8 mouse cellular contexts compared by ENCODE assay signal in the genomic region with DNA sequence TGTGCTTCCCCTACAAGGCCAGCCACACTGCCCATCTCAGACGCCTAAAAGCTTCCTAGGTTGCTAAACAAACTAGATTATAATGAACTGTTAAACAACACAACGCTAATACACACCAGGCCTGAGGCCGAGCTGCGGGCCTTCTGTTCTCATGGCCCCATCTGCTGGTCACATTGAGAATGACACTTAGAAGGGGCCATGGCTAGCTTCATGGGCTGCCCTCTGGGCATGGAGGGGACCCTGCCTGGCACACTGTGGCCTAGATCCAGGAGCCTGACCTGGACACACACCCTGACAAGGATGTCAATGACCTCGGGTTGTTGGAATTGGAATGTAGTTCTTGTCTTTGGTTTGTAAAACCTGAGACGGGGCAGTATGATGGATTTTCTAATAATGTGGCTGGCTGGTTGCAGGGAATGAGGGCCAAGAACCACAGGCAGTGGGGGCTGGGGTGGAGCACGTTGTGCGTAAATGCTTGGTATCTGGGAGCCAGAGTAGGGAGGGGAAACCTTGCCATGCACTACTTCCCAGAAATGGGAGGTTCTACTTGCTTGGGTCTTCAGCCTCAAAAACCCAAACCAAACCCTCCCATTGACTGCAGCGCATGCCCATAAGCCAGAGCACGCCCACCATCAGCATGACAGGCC. TPM values are rescaled to one million over a fixed set of nuclear protein-coding genes. Genes with fewer than 3 reads are reported as not detected.
DNase-seq lines count a peak whose midpoint lies in the region; ATAC-seq lines count a peak whose summit lies in the region.

No protein-coding gene starts in this region.

- ATAC-seq in forebrain, embryonic 16.5 days, result peak; percentile 72
- peak; percentile 58 for ATAC-seq in hindbrain, embryonic 16.5 days

- no peak overlapping the region for H3K4me3 ChIP-seq in forebrain, embryonic 16.5 days (replicated peaks; ENCODE audit: low read length)
- no peak overlapping the region for H3K4me3 ChIP-seq in hindbrain, embryonic 16.5 days (ENCODE audit: low read length)
- no peak overlapping the region for H3K4me3 ChIP-seq in limb, embryonic 10.5 days
- H3K4me3 ChIP-seq in midbrain, embryonic 10.5 days, result no peak overlapping the region

- H3K4me2 ChIP-seq in forebrain, embryonic 16.5 days (ENCODE audit: low read length), result no peak overlapping the region
- H3K4me2 ChIP-seq in hindbrain, embryonic 16.5 days (ENCODE audit: low read length), result no peak overlapping the region

- 37% methylated on average over 10 of the region's 10 CpGs for WGBS in forebrain, embryonic 16.5 days
- 31% methylated on average over 10 of the region's 10 CpGs for WGBS in hindbrain, embryonic 16.5 days
- 40% methylated on average over 10 of the region's 10 CpGs for WGBS in limb, embryonic 10.5 days
- 41% methylated on average over 10 of the region's 10 CpGs for WGBS in midbrain, embryonic 10.5 days

- H3K36me3 ChIP-seq in forebrain, embryonic 16.5 days (ENCODE audit: control insufficient read depth, insufficient read depth), result peaks cover 15% of the 10 kb centered on the region; the same call in 1 of the 2 replicates
- peaks cover 40% of the 10 kb centered on the region for H3K36me3 ChIP-seq in hindbrain, embryonic 16.5 days (ENCODE audit: control insufficient read depth, insufficient read depth, low read length)
- peaks cover 57% of the 10 kb centered on the region for H3K36me3 ChIP-seq in limb, embryonic 10.5 days
- peaks cover 50% of the 10 kb centered on the region for H3K36me3 ChIP-seq in midbrain, embryonic 10.5 days

- H3K27me3 ChIP-seq in forebrain, embryonic 16.5 days (replicated peaks; ENCODE audit: control insufficient read depth, insufficient read depth, low read length), result no peaks in the 10 kb centered on the region
- H3K27me3 ChIP-seq in hindbrain, embryonic 16.5 days (replicated peaks; ENCODE audit: control insufficient read depth, insufficient read depth, low read length), result no peaks in the 10 kb centered on the region
- H3K27me3 ChIP-seq in limb, embryonic 10.5 days (ENCODE audit: low read depth, poor library complexity, severe bottlenecking), result 0 out of 2 replicates have a peak, but pooled peaks cover under 1% of the 10 kb centered on the region
- H3K27me3 ChIP-seq in midbrain, embryonic 10.5 days (ENCODE audit: low read depth, poor library complexity, severe bottlenecking), result no peaks in the 10 kb centered on the region

- no peak overlapping the region for H3K9ac ChIP-seq in forebrain, embryonic 16.5 days (replicated peaks; ENCODE audit: low read depth, low read length)
- H3K9ac ChIP-seq in hindbrain, embryonic 16.5 days (ENCODE audit: low read depth, low read length), result no peak overlapping the region

- peak; percentile 77 for DNase-seq in ovary, postnatal 14 days (ENCODE audit: low spot score)
- no peak for DNase-seq in ovary, postnatal 10 days (ENCODE audit: low spot score)
- DNase-seq in cerebellum, adult 18-20 months, result peak; percentile 78 to 82
- DNase-seq in limb, embryonic 10.5 days (ENCODE audit: low spot score), result peak; percentile 82
- DNase-seq in midbrain, embryonic 10.5 days (ENCODE audit: low spot score), result peak; percentile 69
- peak; percentile 70 to 81 for DNase-seq in spleen, postnatal 10 days (ENCODE audit: low spot score in 2 of 2)

- H3K4me1 ChIP-seq in forebrain, embryonic 16.5 days (replicated peaks; ENCODE audit: control insufficient read depth, insufficient read depth, low read length), result no peaks in the 10 kb centered on the region; the same call in 1 of the 2 replicates
- H3K4me1 ChIP-seq in hindbrain, embryonic 16.5 days (ENCODE audit: control insufficient read depth, insufficient read depth, low read depth, low read length), result peaks cover 12% of the 10 kb centered on the region
- H3K4me1 ChIP-seq in limb, embryonic 10.5 days, result peaks cover 36% of the 10 kb centered on the region
- 0 out of 2 replicates have a peak, but pooled peaks cover 3% of the 10 kb centered on the region for H3K4me1 ChIP-seq in midbrain, embryonic 10.5 days

- no peaks in the 10 kb centered on the region for H3K9me3 ChIP-seq in forebrain, embryonic 16.5 days (ENCODE audit: control insufficient read depth, low read length)
- H3K9me3 ChIP-seq in hindbrain, embryonic 16.5 days (ENCODE audit: control insufficient read depth, low read length), result no peaks in the 10 kb centered on the region
- H3K9me3 ChIP-seq in limb, embryonic 10.5 days (replicated peaks), result no peaks in the 10 kb centered on the region
- H3K9me3 ChIP-seq in midbrain, embryonic 10.5 days (replicated peaks), result no peaks in the 10 kb centered on the region

- no peak overlapping the region for H3K27ac ChIP-seq in forebrain, embryonic 16.5 days (ENCODE audit: low read length)
- peak overlapping the region; percentile 1; the same call in 1 of the 2 replicates for H3K27ac ChIP-seq in hindbrain, embryonic 16.5 days (ENCODE audit: low read depth, low read length)
- H3K27ac ChIP-seq in limb, embryonic 10.5 days, result 0 out of 2 replicates have a peak overlapping the region, but pooled peaks have one; percentile 38
- no peak overlapping the region for H3K27ac ChIP-seq in midbrain, embryonic 10.5 days (replicated peaks)

RNA-seq across cellular contexts. Expression of gene Ptgir, which starts 7.6 kb away (rescaled TPM):
- 0.15 TPM in 2 replicates for polyA plus RNA-seq in forebrain, embryonic 16.5 days (2015; fragmentation: Nextera tagmentation; extraction: Ambion mirVana)
- polyA plus RNA-seq in hindbrain, embryonic 16.5 days (2015; fragmentation: Nextera tagmentation; extraction: Ambion mirVana), result 0.14 and 0.26 TPM in 2 replicates
- 0.18 and 0.43 TPM in 2 replicates for polyA plus RNA-seq in limb, embryonic 10.5 days (2016; fragmentation: Nextera tagmentation; extraction: Ambion mirVana)
- polyA plus RNA-seq in midbrain, embryonic 10.5 days (2016; fragmentation: Nextera tagmentation; extraction: Ambion mirVana), result 0.17 and 0.56 TPM in 2 replicates

RNA-seq across cellular contexts. Expression of gene Calm3, which starts 10.0 kb away (rescaled TPM):
- 308 and 333 TPM in 2 replicates for polyA plus RNA-seq in forebrain, embryonic 16.5 days (2015; fragmentation: Nextera tagmentation; extraction: Ambion mirVana)
- 419 and 442 TPM in 2 replicates for polyA plus RNA-seq in hindbrain, embryonic 16.5 days (2015; fragmentation: Nextera tagmentation; extraction: Ambion mirVana)
- 127 and 134 TPM in 2 replicates for polyA plus RNA-seq in limb, embryonic 10.5 days (2016; fragmentation: Nextera tagmentation; extraction: Ambion mirVana)
- polyA plus RNA-seq in midbrain, embryonic 10.5 days (2016; fragmentation: Nextera tagmentation; extraction: Ambion mirVana), result 174 and 180 TPM in 2 replicates

RNA-seq across cellular contexts. Expression of gene Gng8, which starts 22.3 kb away (rescaled TPM):
- polyA plus RNA-seq in forebrain, embryonic 16.5 days (2015; fragmentation: Nextera tagmentation; extraction: Ambion mirVana), result 1.9 and 4.5 TPM in 2 replicates
- polyA plus RNA-seq in hindbrain, embryonic 16.5 days (2015; fragmentation: Nextera tagmentation; extraction: Ambion mirVana), result 1.5 and 1.6 TPM in 2 replicates
- polyA plus RNA-seq in limb, embryonic 10.5 days (2016; fragmentation: Nextera tagmentation; extraction: Ambion mirVana), result 15.4 and 18.5 TPM in 2 replicates
- polyA plus RNA-seq in midbrain, embryonic 10.5 days (2016; fragmentation: Nextera tagmentation; extraction: Ambion mirVana), result 5.4 and 8.5 TPM in 2 replicates

RNA-seq across cellular contexts. Expression of gene Pnmal2, which starts 30.6 kb away (rescaled TPM):
- 85.3 and 118 TPM in 2 replicates for polyA plus RNA-seq in forebrain, embryonic 16.5 days (2015; fragmentation: Nextera tagmentation; extraction: Ambion mirVana)
- polyA plus RNA-seq in hindbrain, embryonic 16.5 days (2015; fragmentation: Nextera tagmentation; extraction: Ambion mirVana), result 143 and 146 TPM in 2 replicates
- polyA plus RNA-seq in limb, embryonic 10.5 days (2016; fragmentation: Nextera tagmentation; extraction: Ambion mirVana), result 2.6 and 5.7 TPM in 2 replicates
- polyA plus RNA-seq in midbrain, embryonic 10.5 days (2016; fragmentation: Nextera tagmentation; extraction: Ambion mirVana), result 4.1 and 11.7 TPM in 2 replicates

RNA-seq across cellular contexts. Expression of gene Dact3, which starts 38.8 kb away (rescaled TPM):
- polyA plus RNA-seq in forebrain, embryonic 16.5 days (2015; fragmentation: Nextera tagmentation; extraction: Ambion mirVana), result 2.1 and 2.6 TPM in 2 replicates
- 2.9 and 3.5 TPM in 2 replicates for polyA plus RNA-seq in hindbrain, embryonic 16.5 days (2015; fragmentation: Nextera tagmentation; extraction: Ambion mirVana)
- polyA plus RNA-seq in limb, embryonic 10.5 days (2016; fragmentation: Nextera tagmentation; extraction: Ambion mirVana), result 7.0 and 8.2 TPM in 2 replicates
- polyA plus RNA-seq in midbrain, embryonic 10.5 days (2016; fragmentation: Nextera tagmentation; extraction: Ambion mirVana), result 1.9 and 2.2 TPM in 2 replicates

Comparison
In these comparisons a context has a peak if more than half of its experiments do, and no peak if none do; other contexts are left out.
1. H3K27ac ChIP-seq: peak in hindbrain, embryonic 16.5 days (single experiment) and limb, embryonic 10.5 days (single experiment); none in forebrain, embryonic 16.5 days (single experiment) and midbrain, embryonic 10.5 days (single experiment).